11 mouse cellular contexts compared by ENCODE assay signal in the genomic region with DNA sequence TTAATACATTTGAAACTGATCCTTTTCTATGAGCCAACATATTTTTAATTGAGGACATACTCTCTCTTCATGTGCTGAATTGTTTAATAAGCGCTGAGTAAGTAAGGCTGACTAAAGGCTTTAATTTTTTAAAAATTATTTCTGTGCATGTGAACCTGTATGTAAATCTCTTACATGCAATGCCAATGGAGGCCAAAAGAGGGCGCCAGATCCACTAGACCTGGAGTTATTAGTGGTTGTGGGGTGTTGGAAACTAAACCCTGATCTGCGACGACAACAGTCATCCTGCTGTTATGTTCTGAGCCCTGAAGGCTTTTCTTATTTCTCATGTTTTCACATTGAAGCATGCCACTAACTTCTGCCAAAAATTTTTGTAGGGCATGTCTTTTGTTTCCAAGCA.
DNase-seq lines count a peak whose midpoint lies in the region; ATAC-seq and TF ChIP-seq lines count a peak whose summit lies in the region.
"Had no signal": no experiment of that assay in that cellular context is flagged by ENCODE, and none has a peak within 500 bp of the region (broad histone marks: within the 10 kb centered on the region; RNA-seq: fewer than 3 reads in every experiment).

No protein-coding gene starts in this region.

- WGBS in lung, embryonic 14.5 days: 51% methylated on average over 4 of the region's 4 CpGs
- 65% methylated on average over 4 of the region's 4 CpGs for WGBS in bone marrow, adult 2 months
- 58% methylated on average over 4 of the region's 4 CpGs for WGBS in stomach, postnatal 0 days
- WGBS in hindbrain, embryonic 16.5 days: 58% methylated on average over 4 of the region's 4 CpGs

- H3K4me2 ChIP-seq in lung, embryonic 14.5 days: no peak overlapping the region
- no peak overlapping the region for H3K4me2 ChIP-seq in stomach, postnatal 0 days (replicated peaks; ENCODE audit: low read depth)
- H3K4me2 ChIP-seq in hindbrain, embryonic 16.5 days (ENCODE audit: low read length): no peak overlapping the region

- peak; percentile 19 for DNase-seq in gastrocnemius, postnatal 10 days
- no peak for DNase-seq in gastrocnemius, postnatal 4 days (ENCODE audit: low spot score in 2 of 2)
- no peak for DNase-seq in lung, embryonic 14.5 days
- no peak for DNase-seq in lung, postnatal 25 days (ENCODE audit: low spot score)
- no peak for DNase-seq in stomach, postnatal 0 days (ENCODE audit: low spot score)
- DNase-seq in adipocyte (ENCODE audit: low spot score): no peak
- DNase-seq: cerebellum, adult 9-10 months; right cerebral cortex, postnatal 25 days had no signal

- TF ChIP-seq CTCF in lung, embryonic 14.5 days (IDR thresholded peaks at IDR 0.05; ENCODE audit: low read depth): peak; percentile 46
- TF ChIP-seq CTCF in bone marrow, adult 2 months (IDR thresholded peaks at IDR 0.05; ENCODE audit: control insufficient read depth, insufficient read depth, low read length): peak; percentile 22; the same call in 1 of the 2 replicates
- TF ChIP-seq CTCF in stomach, postnatal 0 days (IDR thresholded peaks at IDR 0.05; ENCODE audit: low read depth): peak; percentile 59

- H3K27me3 ChIP-seq in lung, embryonic 14.5 days (ENCODE audit: insufficient read depth, low read length): no peaks in the 10 kb centered on the region
- no peaks in the 10 kb centered on the region for H3K27me3 ChIP-seq in stomach, postnatal 0 days (ENCODE audit: control insufficient read depth, insufficient read depth, low read length)
- H3K27me3 ChIP-seq in hindbrain, embryonic 16.5 days (replicated peaks; ENCODE audit: control insufficient read depth, insufficient read depth, low read length): no peaks in the 10 kb centered on the region

- no peak for TF ChIP-seq EP300 in stomach, postnatal 0 days (optimal IDR thresholded peaks at IDR 0.05)

- H3K4me3 ChIP-seq in lung, embryonic 14.5 days (ENCODE audit: low read depth, low read length): no peak overlapping the region
- no peak overlapping the region for H3K4me3 ChIP-seq in bone marrow, adult 2 months (replicated peaks; ENCODE audit: control insufficient read depth, low read depth, low read length)
- H3K4me3 ChIP-seq in stomach, postnatal 0 days (ENCODE audit: low read depth, low read length): no peak overlapping the region
- no peak overlapping the region for H3K4me3 ChIP-seq in hindbrain, embryonic 16.5 days (ENCODE audit: low read length)
- H3K4me3 ChIP-seq: forebrain, embryonic 10.5 days had no signal

- H3K9ac ChIP-seq in lung, embryonic 14.5 days: no peak overlapping the region
- no peak overlapping the region for H3K9ac ChIP-seq in stomach, postnatal 0 days (ENCODE audit: low read length)
- H3K9ac ChIP-seq in hindbrain, embryonic 16.5 days (ENCODE audit: low read depth, low read length): no peak overlapping the region

- ATAC-seq in lung, embryonic 14.5 days (ENCODE audit: insufficient read depth): no peak
- ATAC-seq in stomach, postnatal 0 days (ENCODE audit: low FRiP score, low TSS enrichment): no peak
- no peak for ATAC-seq in hindbrain, embryonic 16.5 days

- TF ChIP-seq POLR2A in bone marrow, adult 2 months (IDR thresholded peaks at IDR 0.05; ENCODE audit: borderline replicate concordance, control insufficient read depth, low read depth, low read length): no peak

- no peaks in the 10 kb centered on the region for H3K9me3 ChIP-seq in lung, embryonic 14.5 days (ENCODE audit: low read depth, low read length)
- H3K9me3 ChIP-seq in stomach, postnatal 0 days (ENCODE audit: control insufficient read depth, low read length): no peaks in the 10 kb centered on the region
- H3K9me3 ChIP-seq in hindbrain, embryonic 16.5 days (ENCODE audit: control insufficient read depth, low read length): no peaks in the 10 kb centered on the region
- H3K9me3 ChIP-seq: forebrain, embryonic 10.5 days had no signal

- no peaks in the 10 kb centered on the region for H3K36me3 ChIP-seq in lung, embryonic 14.5 days (ENCODE audit: insufficient read depth)
- no peaks in the 10 kb centered on the region for H3K36me3 ChIP-seq in stomach, postnatal 0 days (ENCODE audit: control insufficient read depth, insufficient read depth, low read length)
- H3K36me3 ChIP-seq in hindbrain, embryonic 16.5 days (ENCODE audit: control insufficient read depth, insufficient read depth, low read length): no peaks in the 10 kb centered on the region
- H3K36me3 ChIP-seq: forebrain, embryonic 10.5 days had no signal

- peaks cover 13% of the 10 kb centered on the region; the same call in 1 of the 2 replicates for H3K4me1 ChIP-seq in lung, embryonic 14.5 days (ENCODE audit: insufficient read depth)
- no peaks in the 10 kb centered on the region; the same call in 1 of the 2 replicates for H3K4me1 ChIP-seq in bone marrow, adult 2 months (ENCODE audit: control insufficient read depth, insufficient read depth, low read length)
- H3K4me1 ChIP-seq in stomach, postnatal 0 days (replicated peaks; ENCODE audit: control insufficient read depth, insufficient read depth): no peaks in the 10 kb centered on the region
- H3K4me1 ChIP-seq in hindbrain, embryonic 16.5 days (ENCODE audit: control insufficient read depth, insufficient read depth, low read depth, low read length): no peaks in the 10 kb centered on the region

- no peak overlapping the region for H3K27ac ChIP-seq in lung, embryonic 14.5 days (ENCODE audit: low read depth)
- no peak overlapping the region for H3K27ac ChIP-seq in bone marrow, adult 2 months (ENCODE audit: control insufficient read depth, insufficient read depth, low read depth, low read length, poor library complexity)
- no peak overlapping the region for H3K27ac ChIP-seq in stomach, postnatal 0 days (replicated peaks)
- no peak overlapping the region for H3K27ac ChIP-seq in hindbrain, embryonic 16.5 days (ENCODE audit: low read depth, low read length)
- H3K27ac ChIP-seq: forebrain, embryonic 10.5 days had no signal
